Mouse (Mus musculus) neutrophil, adult 65 days (primary cell): ENCODE data around the gene Ndufb4. TPM values are rescaled to one million over a fixed set of nuclear protein-coding genes. Genes with fewer than 3 reads are reported as not detected.

Source experiments
- total RNA-seq: library from RNA; stranded (reverse); gene quantifications from 2 replicates; pipeline ENCODE4 v1.2.4, GENCODE M21; 2023

The Ndufb4 gene
- total RNA-seq, result 14.0 and 26.4 TPM in 2 replicates

GRCm38 (mm10) chr16:37653731-37654657 is at the start of gene Ndufb4:
Gene Ndufb4, minus strand, starts transcription at chr16:37654453.

Other genes starting within 250 kb of the Ndufb4 start
- gene Gtf2e1, start 114.7 kb downstream of the Ndufb4 start, total RNA-seq, result 4.2 and 5.5 TPM in 2 replicates
- gene Rabl3, start 114.6 kb downstream of the Ndufb4 start, total RNA-seq, result 8.3 and 13.0 TPM in 2 replicates
- gene Hgd, start 74.3 kb downstream of the Ndufb4 start, total RNA-seq, result not detected in 2 replicates
- 0.35 TPM in 1 of 2 replicates, not detected in the other for gene Fstl1, start 122.4 kb upstream of the Ndufb4 start, total RNA-seq
- not detected in 2 replicates for gene Gm36028, start 206.7 kb upstream of the Ndufb4 start, total RNA-seq
- gene Lrrc58, start 213.9 kb upstream of the Ndufb4 start, total RNA-seq, result 22.0 and 30.0 TPM in 2 replicates